Mouse (Mus musculus) left cerebral cortex, postnatal 4 days (tissue): ENCODE data around the gene Gal3st2. TPM values are rescaled to one million over a fixed set of nuclear protein-coding genes. Genes with fewer than 3 reads are reported as not detected.
"Not testable (repeated sequence)": the region's sequence is repeated elsewhere in the genome, so short reads cannot be mapped to it uniquely, and the experiment has no call there.

Experiments used
- DNase-seq: peaks from one replicate; pipeline ENCODE4 v3.0.0-alpha.2; 2022
- intact Hi-C: fragments of 180-260 bp; cut with DNase I; formaldehyde crosslinking; loops from one replicate; pipeline ENCODE4 v1.15.1; 2025
- total RNA-seq, 2 experiments: library from RNA; stranded (reverse); gene quantifications; 2 replicates each; pipeline ENCODE4 v1.2.3; 2021

Gene Gal3st2
- total RNA-seq, 2 experiments from 2014 or later: not detected

- intact Hi-C loops: no loop called here
- DNase-seq: peak; percentile 25
Observed at GRCm38 (mm10) chr1:93857991-93858390, 3.1 kb upstream of the Gal3st2 start.

- DNase-seq: no peak
Observed at GRCm38 (mm10) chr1:93859619-93860018, 1.5 kb upstream of the Gal3st2 start.

GRCm38 (mm10) chr1:93871594-93872105, 10.5 kb downstream of the Gal3st2 start:
- DNase-seq, intact Hi-C loops: not testable (repeated sequence)

More at GRCm38 (mm10) chr1:93859619-93860018, 1.5 kb upstream of the Gal3st2 start:
- intact Hi-C loops: no loop called here

GRCm38 (mm10) chr1:93874405-93874804, 13.3 kb downstream of the Gal3st2 start:
- DNase-seq, intact Hi-C loops: not testable (repeated sequence)

GRCm38 (mm10) chr1:93881778-93882177, 20.7 kb downstream of the Gal3st2 start:
- intact Hi-C loops, DNase-seq: not testable (repeated sequence)

GRCm38 (mm10) chr1:93890936-93891335, 29.8 kb downstream of the Gal3st2 start:
- intact Hi-C loops, DNase-seq: not testable (repeated sequence)

GRCm38 (mm10) chr1:93897395-93897794, 36.3 kb downstream of the Gal3st2 start:
- intact Hi-C loops, DNase-seq: not testable (repeated sequence)

- intact Hi-C loops, DNase-seq: not testable (repeated sequence)
Observed at GRCm38 (mm10) chr1:93901291-93901690, 40.2 kb downstream of the Gal3st2 start.

GRCm38 (mm10) chr1:93906690-93907089, 45.6 kb downstream of the Gal3st2 start:
- DNase-seq, intact Hi-C loops: not testable (repeated sequence)

- intact Hi-C loops, DNase-seq: not testable (repeated sequence)
Observed at GRCm38 (mm10) chr1:93908977-93909586, 48.0 kb downstream of the Gal3st2 start.

- DNase-seq, intact Hi-C loops: not testable (repeated sequence)
Observed at GRCm38 (mm10) chr1:93911877-93912276, 50.8 kb downstream of the Gal3st2 start.

- intact Hi-C loops, DNase-seq: not testable (repeated sequence)
Observed at GRCm38 (mm10) chr1:93917160-93917559, 56.1 kb downstream of the Gal3st2 start.

- intact Hi-C loops, DNase-seq: not testable (repeated sequence)
Observed at GRCm38 (mm10) chr1:93918011-93918410, 56.9 kb downstream of the Gal3st2 start, which contains the start of gene Gal3st2b. TSS of gene Gal3st2b (plus strand) at chr1:93918311.

GRCm38 (mm10) chr1:93918775-93919174, 57.7 kb downstream of the Gal3st2 start:
- intact Hi-C loops: not testable (repeated sequence)

GRCm38 (mm10) chr1:93919321-93919720, 58.2 kb downstream of the Gal3st2 start:
- DNase-seq, intact Hi-C loops: not testable (repeated sequence)

More at GRCm38 (mm10) chr1:93918775-93919174, 57.7 kb downstream of the Gal3st2 start:
- not testable (repeated sequence) for DNase-seq

- intact Hi-C loops, DNase-seq: not testable (repeated sequence)
Observed at GRCm38 (mm10) chr1:93922609-93923008, 61.5 kb downstream of the Gal3st2 start.

- intact Hi-C loops, DNase-seq: not testable (repeated sequence)
Observed at GRCm38 (mm10) chr1:93923098-93923497, 62.0 kb downstream of the Gal3st2 start.

Other genes with a start within 250 kb of the Gal3st2 start
- 100 to 1,000 TPM; 352 to 377 TPM for gene Stk25, start 202.6 kb upstream of the Gal3st2 start, total RNA-seq
- gene Bok, start 175.6 kb upstream of the Gal3st2 start, total RNA-seq: 10 to 100 TPM; 45.0 to 48.7 TPM
- gene Atg4b, start 109.8 kb upstream of the Gal3st2 start, total RNA-seq: 10 to 100 TPM; 85.1 to 89.7 TPM
- 10 to 100 TPM; 38.1 to 40.2 TPM for gene Thap4, start 106.4 kb upstream of the Gal3st2 start, total RNA-seq
- gene Dtymk, start 59.4 kb upstream of the Gal3st2 start, total RNA-seq: 10 to 100 TPM; 80.5 to 91.2 TPM
- 10 to 100 TPM in 1 of 2 experiments, 1 to 10 TPM in 1; 8.1 to 11.3 TPM for gene Ing5, start 57.3 kb upstream of the Gal3st2 start, total RNA-seq
- gene D2hgdh, start 36.4 kb upstream of the Gal3st2 start, total RNA-seq: 10 to 100 TPM; 12.7 to 13.7 TPM
- gene Gal3st2b, start 57.0 kb downstream of the Gal3st2 start, total RNA-seq: under 1 TPM; 0.36 to 0.44 TPM
- under 1 TPM in 1 of 2 experiments, not detected in 1; 0.04 TPM for gene Gal3st2c, start 129.2 kb downstream of the Gal3st2 start, total RNA-seq
- 1 to 10 TPM; 1.1 to 1.3 TPM for gene Neu4, start 159.1 kb downstream of the Gal3st2 start, total RNA-seq
- gene Pdcd1, start 191.2 kb downstream of the Gal3st2 start, total RNA-seq: under 1 TPM in 1 of 2 experiments, not detected in 1; 0.30 TPM